ENCODE assay signal across 26 mouse cellular contexts in the genomic region with DNA sequence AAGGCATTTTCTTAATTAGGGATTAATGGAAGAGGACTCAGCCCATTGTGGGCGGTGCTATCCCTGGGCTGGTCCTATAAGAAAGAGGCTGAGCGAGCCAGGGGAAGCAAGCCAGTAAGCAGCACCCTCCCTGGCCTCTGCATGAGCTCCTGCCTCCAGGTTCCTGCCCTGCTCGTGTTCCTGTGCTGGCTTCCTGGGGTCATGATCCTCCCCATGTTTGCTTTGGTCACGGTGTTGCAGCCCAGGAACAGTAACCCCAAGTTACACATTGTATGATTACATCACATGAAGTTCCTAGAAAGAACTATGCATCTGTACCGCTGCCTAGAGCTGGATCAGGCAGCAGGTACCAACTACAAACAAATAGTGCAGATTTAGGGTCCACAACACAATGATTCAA.
"Had no signal": no experiment of that assay in that cellular context is flagged by ENCODE, and none has a peak within 500 bp of the region (broad histone marks: within the 10 kb centered on the region; RNA-seq: fewer than 3 reads in every experiment).

No protein-coding gene starts in this region.

- ATAC-seq: forebrain, embryonic 16.5 days; hindbrain, embryonic 16.5 days; inflammation-experienced regulatory T-cells, adult 6 months; intestine, embryonic 15.5 days; intestine, postnatal 0 days had no signal

- H3K9ac ChIP-seq: heart, embryonic 13.5 days; heart, embryonic 15.5 days; hindbrain, embryonic 12.5 days; hindbrain, embryonic 14.5 days; intestine, embryonic 15.5 days; limb, embryonic 12.5 days had no signal

- H3K27ac ChIP-seq: gastrocnemius, adult 2 months; heart, adult 2 months; heart, embryonic 13.5 days; heart, embryonic 15.5 days; hindbrain, embryonic 10.5 days; hindbrain, embryonic 12.5 days; hindbrain, embryonic 14.5 days; intestine, embryonic 15.5 days; layer of hippocampus, adult 2 months; left cerebral cortex, adult 2 months; limb, embryonic 10.5 days; limb, embryonic 12.5 days had no signal

- H3K4me2 ChIP-seq: heart, embryonic 11.5 days; heart, embryonic 13.5 days; heart, embryonic 15.5 days; hindbrain, embryonic 12.5 days; hindbrain, embryonic 14.5 days; intestine, embryonic 15.5 days; limb, embryonic 12.5 days had no signal

- H3K4me3 ChIP-seq: gastrocnemius, adult 2 months; heart, adult 2 months; heart, embryonic 13.5 days; heart, embryonic 15.5 days; hindbrain, embryonic 10.5 days; hindbrain, embryonic 12.5 days; intestine, embryonic 15.5 days; layer of hippocampus, adult 2 months; left cerebral cortex, adult 2 months; limb, embryonic 10.5 days; limb, embryonic 12.5 days had no signal

- H3K27me3 ChIP-seq: heart, embryonic 13.5 days; heart, embryonic 15.5 days; hindbrain, embryonic 12.5 days; intestine, embryonic 15.5 days; limb, embryonic 12.5 days had no signal

- H3K9me3 ChIP-seq: heart, embryonic 13.5 days; heart, embryonic 15.5 days; hindbrain, embryonic 10.5 days; hindbrain, embryonic 12.5 days; intestine, embryonic 15.5 days; limb, embryonic 10.5 days; limb, embryonic 12.5 days had no signal

- DNase-seq: gastrocnemius, adult 2 months; gastrocnemius, postnatal 10 days; gastrocnemius, postnatal 25 days; heart, adult 2 months; heart, postnatal 14 days; heart, postnatal 36 days; kidney, adult 18-20 months; kidney, adult 8-10 months; kidney, postnatal 10 days; kidney, postnatal 25 days; kidney, postnatal 4 days had no signal

- H3K36me3 ChIP-seq: heart, embryonic 13.5 days; heart, embryonic 15.5 days; hindbrain, embryonic 10.5 days; hindbrain, embryonic 12.5 days; intestine, embryonic 15.5 days; limb, embryonic 10.5 days; limb, embryonic 12.5 days had no signal
